Mouse (Mus musculus) neural tube, embryonic 10.5 days (tissue): ENCODE data around the gene Kank3.

ENCODE experiments used
- DNase-seq: peaks from one replicate; pipeline ENCODE4 v3.0.0-alpha.2; 2017; ENCODE audit warnings: low spot score; ENCODE audit errors: extremely low spot score

Gene Kank3

GRCm38 (mm10) chr17:33810334-33811141 lies at the start of gene Kank3:
TSS of gene Kank3 (plus strand) at chr17:33810519.
- DNase-seq = peak; percentile 89

GRCm38 (mm10) chr17:33766389-33766788 lies 43.9 kb upstream of the Kank3 start:
- no peak for DNase-seq

GRCm38 (mm10) chr17:33771617-33772016 lies 38.7 kb upstream of the Kank3 start:
- DNase-seq = no peak

GRCm38 (mm10) chr17:33773426-33773825 lies 36.9 kb upstream of the Kank3 start:
- DNase-seq = no peak

- no peak for DNase-seq
Observed at GRCm38 (mm10) chr17:33773871-33774572, 36.3 kb upstream of the Kank3 start.

- no peak for DNase-seq
Observed at GRCm38 (mm10) chr17:33774573-33775155, 35.7 kb upstream of the Kank3 start.

GRCm38 (mm10) chr17:33775287-33775686 lies 35.0 kb upstream of the Kank3 start:
- DNase-seq = no peak

- DNase-seq = peak; percentile 79
Observed at GRCm38 (mm10) chr17:33779271-33779966, 30.9 kb upstream of the Kank3 start.

- DNase-seq = no peak
Observed at GRCm38 (mm10) chr17:33779967-33780295, 30.4 kb upstream of the Kank3 start.

GRCm38 (mm10) chr17:33780431-33780830 lies 29.9 kb upstream of the Kank3 start:
- no peak for DNase-seq

- peak; percentile 76 for DNase-seq
Observed at GRCm38 (mm10) chr17:33781124-33781977, 29.0 kb upstream of the Kank3 start, which contains the start of gene Angptl4. TSS of gene Angptl4 (minus strand) at chr17:33781830.

GRCm38 (mm10) chr17:33782067-33782466 lies 28.3 kb upstream of the Kank3 start:
- DNase-seq = no peak

- DNase-seq = no peak
Observed at GRCm38 (mm10) chr17:33783408-33783807, 26.9 kb upstream of the Kank3 start.

- no peak for DNase-seq
Observed at GRCm38 (mm10) chr17:33784939-33785338, 25.4 kb upstream of the Kank3 start.

- no peak for DNase-seq
Observed at GRCm38 (mm10) chr17:33786375-33786774, 23.9 kb upstream of the Kank3 start.

- DNase-seq = no peak
Observed at GRCm38 (mm10) chr17:33788732-33789131, 21.6 kb upstream of the Kank3 start.

- no peak for DNase-seq
Observed at GRCm38 (mm10) chr17:33798306-33798705, 12.0 kb upstream of the Kank3 start.

GRCm38 (mm10) chr17:33799277-33799676 lies 11.0 kb upstream of the Kank3 start:
- DNase-seq = no peak

- DNase-seq = no peak
Observed at GRCm38 (mm10) chr17:33802221-33802620, 8.1 kb upstream of the Kank3 start.

- no peak for DNase-seq
Observed at GRCm38 (mm10) chr17:33804205-33804604, 6.1 kb upstream of the Kank3 start.

- DNase-seq = no peak
Observed at GRCm38 (mm10) chr17:33804745-33805144, 5.6 kb upstream of the Kank3 start.
